Mouse (Mus musculus): ENCODE data around the gene Aanat. TPM values are rescaled to one million over a fixed set of nuclear protein-coding genes. Genes with fewer than 3 reads are reported as not detected.

Gene Aanat
- polyA plus RNA-seq, 1 experiment from 2014 or later = not detected

- Histone ChIP-seq H3K36me3 (ENCODE audit: control insufficient read depth, insufficient read depth, low read length) (no peaks in the 10 kb centered on the region), H3K4me2 (replicated peaks; ENCODE audit: low read depth) (no peak overlapping the region; the same call in 1 of the 2 replicates), H3K9ac (ENCODE audit: low read length) (no peak overlapping the region), H3K27me3 (ENCODE audit: control insufficient read depth, insufficient read depth, low read length) (no peaks in the 10 kb centered on the region), H3K9me3 (ENCODE audit: control insufficient read depth, low read length) (no peaks in the 10 kb centered on the region), H3K27ac (replicated peaks) (no peak overlapping the region), H3K4me3 (ENCODE audit: low read depth, low read length) (no peak overlapping the region), H3K4me1 (replicated peaks; ENCODE audit: control insufficient read depth, insufficient read depth) (no peaks in the 10 kb centered on the region)
- peak; percentile 69 for DNase-seq (ENCODE audit: low spot score)
- peak; percentile 82 for ATAC-seq (ENCODE audit: low FRiP score, low TSS enrichment)
- TF ChIP-seq EP300 (optimal IDR thresholded peaks at IDR 0.05) = no peak
- TF ChIP-seq CTCF (IDR thresholded peaks at IDR 0.05; ENCODE audit: low read depth) = peak; percentile 95
- 23% methylated on average over 23 of the region's 23 CpGs for WGBS
These were observed 784 bp downstream of the Aanat start for GRCm38 (mm10) chr11:116586801-116587631.

GRCm38 (mm10) chr11:116589020-116589531 lies 2.8 kb downstream of the Aanat start:
- TF ChIP-seq CTCF (IDR thresholded peaks at IDR 0.05; ENCODE audit: low read depth) = no peak
- TF ChIP-seq EP300 (optimal IDR thresholded peaks at IDR 0.05) = no peak

GRCm38 (mm10) chr11:116589574-116589973 lies 3.3 kb downstream of the Aanat start:
- Histone ChIP-seq H3K27me3 (ENCODE audit: control insufficient read depth, insufficient read depth, low read length) (no peaks in the 10 kb centered on the region), H3K27ac (replicated peaks) (no peak overlapping the region), H3K9ac (ENCODE audit: low read length) (no peak overlapping the region), H3K4me2 (replicated peaks; ENCODE audit: low read depth) (no peak overlapping the region), H3K36me3 (ENCODE audit: control insufficient read depth, insufficient read depth, low read length) (no peaks in the 10 kb centered on the region), H3K4me1 (replicated peaks; ENCODE audit: control insufficient read depth, insufficient read depth) (no peaks in the 10 kb centered on the region), H3K9me3 (ENCODE audit: control insufficient read depth, low read length) (no peaks in the 10 kb centered on the region), H3K4me3 (ENCODE audit: low read depth, low read length) (no peak overlapping the region)
- ATAC-seq (ENCODE audit: low FRiP score, low TSS enrichment) (no peak), DNase-seq (ENCODE audit: low spot score) (no peak)
- TF ChIP-seq CTCF (IDR thresholded peaks at IDR 0.05; ENCODE audit: low read depth) (no peak), EP300 (optimal IDR thresholded peaks at IDR 0.05) (no peak)
- WGBS = 62% methylated on average over 8 of the region's 8 CpGs

More at GRCm38 (mm10) chr11:116589020-116589531, 2.8 kb downstream of the Aanat start:
- Histone ChIP-seq H3K4me1 (replicated peaks; ENCODE audit: control insufficient read depth, insufficient read depth) (no peaks in the 10 kb centered on the region), H3K36me3 (ENCODE audit: control insufficient read depth, insufficient read depth, low read length) (no peaks in the 10 kb centered on the region), H3K27me3 (ENCODE audit: control insufficient read depth, insufficient read depth, low read length) (no peaks in the 10 kb centered on the region), H3K9ac (ENCODE audit: low read length) (no peak overlapping the region), H3K4me2 (replicated peaks; ENCODE audit: low read depth) (no peak overlapping the region), H3K4me3 (ENCODE audit: low read depth, low read length) (no peak overlapping the region), H3K27ac (replicated peaks) (no peak overlapping the region), H3K9me3 (ENCODE audit: control insufficient read depth, low read length) (no peaks in the 10 kb centered on the region)
- no peak for ATAC-seq (ENCODE audit: low FRiP score, low TSS enrichment)
- 21% methylated on average over 14 of the region's 14 CpGs for WGBS
- no peak for DNase-seq (ENCODE audit: low spot score)

GRCm38 (mm10) chr11:116591621-116592020 lies 5.4 kb downstream of the Aanat start:
- Histone ChIP-seq H3K4me2 (replicated peaks; ENCODE audit: low read depth) (no peak overlapping the region), H3K4me1 (replicated peaks; ENCODE audit: control insufficient read depth, insufficient read depth) (no peaks in the 10 kb centered on the region), H3K27me3 (ENCODE audit: control insufficient read depth, insufficient read depth, low read length) (no peaks in the 10 kb centered on the region), H3K27ac (replicated peaks) (no peak overlapping the region), H3K36me3 (ENCODE audit: control insufficient read depth, insufficient read depth, low read length) (no peaks in the 10 kb centered on the region), H3K9ac (ENCODE audit: low read length) (no peak overlapping the region), H3K4me3 (ENCODE audit: low read depth, low read length) (no peak overlapping the region), H3K9me3 (ENCODE audit: control insufficient read depth, low read length) (no peaks in the 10 kb centered on the region)
- no peak for TF ChIP-seq EP300 (optimal IDR thresholded peaks at IDR 0.05)
- TF ChIP-seq CTCF (IDR thresholded peaks at IDR 0.05; ENCODE audit: low read depth) = no peak
- DNase-seq (ENCODE audit: low spot score) (no peak), ATAC-seq (ENCODE audit: low FRiP score, low TSS enrichment) (no peak)
- 83% methylated on average over 4 of the region's 4 CpGs for WGBS

- H3K4me2 ChIP-seq (replicated peaks; ENCODE audit: low read depth) = no peak overlapping the region
- no peaks in the 10 kb centered on the region for H3K36me3 ChIP-seq (ENCODE audit: control insufficient read depth, insufficient read depth, low read length)
- peak; percentile 95 for DNase-seq (ENCODE audit: low spot score)
- ATAC-seq (ENCODE audit: low FRiP score, low TSS enrichment) = peak; percentile 78
- H3K4me3 ChIP-seq (ENCODE audit: low read depth, low read length) = no peak overlapping the region
- H3K27me3 ChIP-seq (ENCODE audit: control insufficient read depth, insufficient read depth, low read length) = no peaks in the 10 kb centered on the region
- TF ChIP-seq CTCF (IDR thresholded peaks at IDR 0.05; ENCODE audit: low read depth) = peak; percentile 100
- TF ChIP-seq EP300 (optimal IDR thresholded peaks at IDR 0.05) = no peak
- H3K4me1 ChIP-seq (replicated peaks; ENCODE audit: control insufficient read depth, insufficient read depth) = no peaks in the 10 kb centered on the region
- H3K9ac ChIP-seq (ENCODE audit: low read length) = no peak overlapping the region
- no peaks in the 10 kb centered on the region for H3K9me3 ChIP-seq (ENCODE audit: control insufficient read depth, low read length)
- H3K27ac ChIP-seq (replicated peaks) = no peak overlapping the region
These were observed 6.2 kb downstream of the Aanat start for GRCm38 (mm10) chr11:116592428-116592827.

GRCm38 (mm10) chr11:116593345-116593744 lies 7.1 kb downstream of the Aanat start:
- ATAC-seq (ENCODE audit: low FRiP score, low TSS enrichment) = no peak
- no peaks in the 10 kb centered on the region for H3K4me1 ChIP-seq (replicated peaks; ENCODE audit: control insufficient read depth, insufficient read depth)
- no peak for DNase-seq (ENCODE audit: low spot score)
- 82% methylated on average over 4 of the region's 4 CpGs for WGBS
- no peak for TF ChIP-seq CTCF (IDR thresholded peaks at IDR 0.05; ENCODE audit: low read depth)
- no peak for TF ChIP-seq EP300 (optimal IDR thresholded peaks at IDR 0.05)
- no peaks in the 10 kb centered on the region for H3K36me3 ChIP-seq (ENCODE audit: control insufficient read depth, insufficient read depth, low read length)
- H3K27ac ChIP-seq (replicated peaks) = no peak overlapping the region
- no peak overlapping the region for H3K4me3 ChIP-seq (ENCODE audit: low read depth, low read length)
- no peak overlapping the region for H3K4me2 ChIP-seq (replicated peaks; ENCODE audit: low read depth)
- H3K9ac ChIP-seq (ENCODE audit: low read length) = no peak overlapping the region
- no peaks in the 10 kb centered on the region for H3K27me3 ChIP-seq (ENCODE audit: control insufficient read depth, insufficient read depth, low read length)
- no peaks in the 10 kb centered on the region for H3K9me3 ChIP-seq (ENCODE audit: control insufficient read depth, low read length)

Data from stomach, postnatal 0 days (tissue).